Mouse (Mus musculus): ENCODE measurements around the gene Arfip1. TPM values are rescaled to one million over a fixed set of nuclear protein-coding genes. Genes with fewer than 3 reads are reported as not detected.

The Arfip1 gene
- 12.5 and 12.9 TPM in 2 replicates for polyA plus RNA-seq (2012; rRNA removed)

DNA sequence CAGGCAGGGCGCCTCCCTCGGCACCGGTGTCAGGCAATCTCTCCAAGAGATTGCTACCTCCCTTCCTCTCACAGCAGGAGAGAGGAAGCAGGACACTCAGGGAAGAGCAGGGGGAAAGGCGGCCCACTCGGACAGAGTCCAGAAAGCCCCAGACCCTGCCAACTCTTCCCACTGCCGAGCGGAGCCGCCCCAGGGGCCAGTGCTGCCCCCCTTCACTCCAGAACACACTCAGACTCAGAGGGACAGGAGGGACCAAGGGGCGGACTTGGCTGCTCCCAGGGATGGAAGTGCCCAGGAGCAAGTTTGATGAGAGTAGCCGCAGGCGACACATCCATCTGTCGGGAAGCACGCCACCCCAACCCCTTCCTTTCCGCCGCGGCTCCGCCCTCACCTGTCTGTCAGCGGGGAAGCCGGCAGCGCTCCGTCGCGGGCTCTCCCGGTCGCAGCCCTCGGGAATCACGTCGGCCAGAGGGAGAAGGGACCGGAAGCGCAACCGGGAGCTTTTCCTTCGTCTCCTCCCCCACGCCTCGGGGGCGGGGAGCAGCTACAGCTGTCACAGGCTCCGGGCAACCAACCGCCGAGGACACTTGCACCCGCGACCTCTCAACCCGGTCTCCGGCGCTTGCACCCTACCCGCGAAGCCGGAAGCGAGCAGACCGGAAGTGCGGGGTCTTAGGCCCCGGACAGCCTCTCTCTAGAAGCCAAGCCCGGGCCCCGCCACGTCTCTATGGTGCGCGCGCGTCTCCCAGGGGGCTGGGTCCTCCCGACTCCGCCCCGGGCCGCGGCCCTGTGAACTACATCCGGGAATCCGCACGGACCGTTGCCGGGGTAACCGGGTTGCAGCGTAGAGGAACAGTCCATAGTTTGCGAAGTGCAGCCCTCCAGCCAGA lies at the start of gene Arfip1:
Arfip1 (minus strand) TSS at position 603 of the 890 bp plus-strand sequence.

DNA sequence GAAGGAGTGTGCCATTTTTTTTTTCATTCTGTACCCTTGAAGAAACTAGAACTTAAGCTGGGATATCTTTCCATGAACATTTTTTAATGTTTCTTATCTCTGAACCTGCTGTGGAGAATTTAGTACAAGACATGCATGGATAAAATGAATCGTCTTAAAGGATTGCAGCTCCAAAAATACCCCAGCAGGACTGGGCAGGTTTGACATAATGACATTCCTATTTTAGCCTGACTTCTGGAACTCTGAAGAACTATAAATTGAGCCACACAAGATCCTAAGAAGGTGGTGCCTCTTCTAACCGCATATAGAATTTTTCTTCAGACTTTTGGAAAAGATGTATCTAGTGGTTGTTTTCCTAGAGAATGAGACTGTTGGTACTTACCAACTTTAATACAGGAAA lies 10.8 kb upstream of the Arfip1 start, which contains the start of gene Tigd4:
Tigd4 (plus strand) TSS at position 301 of the 400 bp plus-strand sequence.

DNA sequence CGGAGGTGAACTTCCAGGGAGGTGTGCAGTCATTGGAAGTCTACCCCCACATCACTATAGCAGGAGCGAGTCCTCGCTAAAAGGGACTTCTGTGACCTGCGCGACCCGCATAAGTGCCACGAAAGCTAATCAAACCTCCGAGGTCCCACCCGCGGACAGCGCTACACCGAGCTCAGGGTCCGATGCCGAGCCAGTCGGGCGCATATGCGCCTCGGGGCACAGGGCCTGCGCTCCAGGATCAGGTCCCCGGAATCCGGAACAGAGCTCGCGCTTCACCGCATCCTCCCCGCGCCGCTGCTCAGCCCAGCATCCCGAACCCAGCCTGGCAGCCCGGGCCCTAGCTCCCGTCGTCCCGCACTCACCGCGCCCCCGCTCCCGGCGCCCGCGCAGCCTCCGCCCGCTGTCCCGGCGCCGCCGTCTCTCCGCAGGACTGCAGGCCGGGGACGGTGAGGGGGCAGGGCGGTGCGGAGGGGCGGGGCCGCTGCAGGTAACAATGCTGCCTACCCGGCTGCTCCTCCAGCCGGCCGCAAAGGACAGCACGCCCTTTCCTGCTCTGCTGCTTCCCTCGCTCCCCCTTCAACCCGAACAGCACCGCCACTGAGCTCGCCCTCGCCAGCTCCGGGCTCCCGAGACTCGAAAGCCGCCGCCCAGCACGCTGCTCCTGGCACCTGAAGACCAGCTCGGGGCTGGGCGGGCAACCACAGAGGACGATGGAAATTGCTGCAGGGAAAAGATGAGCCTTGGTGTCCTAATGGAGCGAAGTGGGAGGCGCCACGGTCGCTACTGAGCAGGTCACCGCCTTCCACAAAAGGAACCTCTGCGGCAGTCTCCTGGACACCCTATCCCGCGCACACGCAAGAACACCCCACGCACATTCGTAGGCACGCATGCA lies 102.2 kb downstream of the Arfip1 start, which contains the start of gene Fhdc1:
Fhdc1 (minus strand) TSS at position 424 of the 892 bp plus-strand sequence.

Other genes with a start within 250 kb of the Arfip1 start
- 4.4 and 4.8 TPM in 2 replicates for gene Fhdc1, start 102.2 kb downstream of the Arfip1 start, polyA plus RNA-seq (2012; rRNA removed)
- gene Tigd4, start 10.9 kb upstream of the Arfip1 start, polyA plus RNA-seq (2012; rRNA removed), result not detected in 2 replicates
- 1.1 and 1.6 TPM in 2 replicates for gene Tmem154, start 83.6 kb upstream of the Arfip1 start, polyA plus RNA-seq (2012; rRNA removed)
- 2.2 and 2.6 TPM in 2 replicates for gene Fbxw7, start 232.6 kb upstream of the Arfip1 start, polyA plus RNA-seq (2012; rRNA removed)

All from colon, adult 2 months (tissue).